Mouse (Mus musculus) pancreas, adult 10 weeks (tissue): ENCODE data around the gene Gm34302. TPM values are rescaled to one million over a fixed set of nuclear protein-coding genes. Genes with fewer than 3 reads are reported as not detected.

Experiments used
- polyA plus RNA-seq: library from polyadenylated mRNA; stranded (reverse); fragments of 350-450 nt; fragmentation: Illumina TruSeq; extraction: RNeasy Lipid Tissue Mini Kit (QIAGEN cat#74804); gene quantifications from one replicate; pipeline ENCODE4 v1.2.3, GENCODE M21; 2015; ENCODE audit warnings: low read depth, low replicate concordance; ENCODE audit not compliant: insufficient read depth

The Gm34302 gene
- not detected for polyA plus RNA-seq

GRCm38 (mm10) chr3:63483726-63484125 lies at the start of gene Gm34302:
Gene Gm34302, minus strand, starts transcription at chr3:63483879.

Other genes with a start within 250 kb of the Gm34302 start
- gene Mme, start 242.3 kb downstream of the Gm34302 start, polyA plus RNA-seq, result 0.66 TPM